7 mouse cellular contexts compared by ENCODE assay signal in the genomic region with DNA sequence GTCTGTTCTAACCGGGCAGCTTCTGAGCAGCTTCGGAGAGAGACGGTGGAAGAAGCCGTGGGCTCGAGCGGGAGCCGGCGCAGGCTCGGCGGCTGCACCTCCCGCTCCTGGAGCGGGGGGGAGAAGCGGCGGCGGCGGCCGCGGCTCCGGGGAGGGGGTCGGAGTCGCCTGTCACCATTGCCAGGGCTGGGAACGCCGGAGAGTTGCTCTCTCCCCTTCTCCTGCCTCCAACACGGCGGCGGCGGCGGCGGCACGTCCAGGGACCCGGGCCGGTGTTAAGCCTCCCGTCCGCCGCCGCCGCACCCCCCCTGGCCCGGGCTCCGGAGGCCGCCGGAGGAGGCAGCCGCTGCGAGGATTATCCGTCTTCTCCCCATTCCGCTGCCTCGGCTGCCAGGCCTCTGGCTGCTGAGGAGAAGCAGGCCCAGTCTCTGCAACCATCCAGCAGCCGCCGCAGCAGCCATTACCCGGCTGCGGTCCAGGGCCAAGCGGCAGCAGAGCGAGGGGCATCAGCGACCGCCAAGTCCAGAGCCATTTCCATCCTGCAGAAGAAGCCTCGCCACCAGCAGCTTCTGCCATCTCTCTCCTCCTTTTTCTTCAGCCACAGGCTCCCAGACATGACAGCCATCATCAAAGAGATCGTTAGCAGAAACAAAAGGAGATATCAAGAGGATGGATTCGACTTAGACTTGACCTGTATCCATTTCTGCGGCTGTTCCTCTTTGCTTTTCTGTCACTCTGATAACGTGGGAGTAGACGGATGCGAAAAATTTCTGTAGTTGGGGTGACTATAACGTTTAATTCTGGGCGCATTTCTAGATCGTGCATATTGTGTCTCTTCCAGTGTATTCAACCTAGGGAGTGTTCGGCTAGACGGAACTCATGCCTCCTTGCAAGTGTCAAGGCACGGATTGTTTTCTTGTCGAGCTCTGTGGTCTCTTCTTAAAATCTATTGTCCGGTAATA. TPM values are rescaled to one million over a fixed set of nuclear protein-coding genes. Genes with fewer than 3 reads are reported as not detected.
DNase-seq lines count a peak whose midpoint lies in the region; ATAC-seq and TF ChIP-seq lines count a peak whose summit lies in the region.

No protein-coding gene starts in this region.

- no peak for TF ChIP-seq POLR2A in limb, embryonic 14.5 days (IDR thresholded peaks at IDR 0.05; ENCODE audit: borderline replicate concordance, extremely low read depth, insufficient read depth, insufficient read length)

- intact Hi-C loops in gastrocnemius, postnatal 14 days (cut with DNase I; ENCODE audit: low total_unique reads): loop anchor here (10.0 kb wide), 1 partner anchor 197 kb away; no protein-coding TSS in a partner anchor

- 0 out of 2 replicates have a peak, but pooled peaks have one; percentile 1 for ATAC-seq in intestine, postnatal 0 days
- ATAC-seq in limb, embryonic 14.5 days (ENCODE audit: low FRiP score, low read depth): no peak; the same call in 1 of the 2 replicates
- ATAC-seq in midbrain, postnatal 0 days (ENCODE audit: low FRiP score): peak; percentile 3
- no peak for ATAC-seq in stomach, embryonic 14.5 days (ENCODE audit: insufficient number of reproducible peaks, insufficient read depth, low FRiP score, low read depth)

- TF ChIP-seq CTCF in intestine, postnatal 0 days (IDR thresholded peaks at IDR 0.05; ENCODE audit: low read depth): no peak
- no peak for TF ChIP-seq CTCF in midbrain, postnatal 0 days (IDR thresholded peaks at IDR 0.05)

- under 1% methylated on average over 58 of the region's 69 CpGs for WGBS in intestine, postnatal 0 days
- under 1% methylated on average over 41 of the region's 69 CpGs for WGBS in limb, embryonic 14.5 days
- WGBS in midbrain, postnatal 0 days: under 1% methylated on average over 41 of the region's 69 CpGs
- WGBS in stomach, embryonic 14.5 days: under 1% methylated on average over 61 of the region's 69 CpGs

- no peaks in the 10 kb centered on the region for H3K4me1 ChIP-seq in intestine, postnatal 0 days (replicated peaks; ENCODE audit: control insufficient read depth, insufficient read depth, low read length)
- peaks cover 29% of the 10 kb centered on the region for H3K4me1 ChIP-seq in limb, embryonic 14.5 days (ENCODE audit: control insufficient read depth, insufficient read depth, low read length)
- H3K4me1 ChIP-seq in midbrain, postnatal 0 days (ENCODE audit: insufficient read depth, low read length): peaks cover 7% of the 10 kb centered on the region; the same call in 1 of the 2 replicates
- peaks cover 6% of the 10 kb centered on the region; the same call in 1 of the 2 replicates for H3K4me1 ChIP-seq in stomach, embryonic 14.5 days (ENCODE audit: control insufficient read depth, insufficient read depth, low read length)

- peak overlapping the region; percentile 99 for H3K27ac ChIP-seq in intestine, postnatal 0 days (ENCODE audit: low read depth, low read length)
- peak overlapping the region; percentile 98 for H3K27ac ChIP-seq in limb, embryonic 14.5 days (replicated peaks; ENCODE audit: low read depth, low read length)
- H3K27ac ChIP-seq in midbrain, postnatal 0 days (ENCODE audit: low read depth, low read length): peak overlapping the region; percentile 99
- peak overlapping the region; percentile 99 for H3K27ac ChIP-seq in stomach, embryonic 14.5 days (ENCODE audit: low read length)

- H3K36me3 ChIP-seq in intestine, postnatal 0 days (ENCODE audit: control insufficient read depth, insufficient read depth): no peaks in the 10 kb centered on the region
- H3K36me3 ChIP-seq in limb, embryonic 14.5 days (ENCODE audit: control insufficient read depth, insufficient read depth, low read length): peaks cover 6% of the 10 kb centered on the region; the same call in 1 of the 2 replicates
- H3K36me3 ChIP-seq in midbrain, postnatal 0 days (ENCODE audit: insufficient read depth, low read length): no peaks in the 10 kb centered on the region
- no peaks in the 10 kb centered on the region for H3K36me3 ChIP-seq in stomach, embryonic 14.5 days (ENCODE audit: control insufficient read depth, insufficient read depth, low read length)

- no peaks in the 10 kb centered on the region for H3K27me3 ChIP-seq in intestine, postnatal 0 days (replicated peaks; ENCODE audit: control insufficient read depth, insufficient read depth, low read length)
- H3K27me3 ChIP-seq in limb, embryonic 14.5 days (ENCODE audit: control insufficient read depth, insufficient read depth, low read length): 0 out of 2 replicates have a peak, but pooled peaks cover 9% of the 10 kb centered on the region
- no peaks in the 10 kb centered on the region for H3K27me3 ChIP-seq in midbrain, postnatal 0 days (ENCODE audit: insufficient read depth, low read length)
- no peaks in the 10 kb centered on the region for H3K27me3 ChIP-seq in stomach, embryonic 14.5 days (ENCODE audit: control insufficient read depth, insufficient read depth, low read length)

- peak; percentile 61 to 68 for DNase-seq in adrenal gland, adult 18-20 months (ENCODE audit: low spot score in 2 of 2)
- peak; percentile 78 to 81 for DNase-seq in cerebellum, postnatal 10 days
- DNase-seq in gastrocnemius, postnatal 14 days: peak; percentile 62
- DNase-seq in limb, embryonic 14.5 days (ENCODE audit: low spot score): peak; percentile 41
- peak; percentile 65 for DNase-seq in midbrain, postnatal 0 days (ENCODE audit: low spot score)

- no peaks in the 10 kb centered on the region for H3K9me3 ChIP-seq in intestine, postnatal 0 days (ENCODE audit: control insufficient read depth)
- H3K9me3 ChIP-seq in limb, embryonic 14.5 days (ENCODE audit: control insufficient read depth, low read length): no peaks in the 10 kb centered on the region
- H3K9me3 ChIP-seq in midbrain, postnatal 0 days (ENCODE audit: low read length): no peaks in the 10 kb centered on the region
- no peaks in the 10 kb centered on the region for H3K9me3 ChIP-seq in stomach, embryonic 14.5 days (ENCODE audit: control insufficient read depth, low read depth, low read length)

- H3K4me2 ChIP-seq in intestine, postnatal 0 days (replicated peaks; ENCODE audit: low read depth): peak overlapping the region; percentile 90
- H3K4me2 ChIP-seq in limb, embryonic 14.5 days (replicated peaks; ENCODE audit: low read depth, low read length, severe bottlenecking): peak overlapping the region; percentile 81
- peak overlapping the region; percentile 90 for H3K4me2 ChIP-seq in midbrain, postnatal 0 days (ENCODE audit: low read depth, low read length, poor library complexity, severe bottlenecking)
- H3K4me2 ChIP-seq in stomach, embryonic 14.5 days (replicated peaks; ENCODE audit: low read depth, low read length): peak overlapping the region; percentile 95

- H3K4me3 ChIP-seq in intestine, postnatal 0 days (ENCODE audit: low read depth, low read length): peak overlapping the region; percentile 96
- peak overlapping the region; percentile 97 for H3K4me3 ChIP-seq in limb, embryonic 14.5 days (replicated peaks; ENCODE audit: low read length)
- peak overlapping the region; percentile 97 for H3K4me3 ChIP-seq in midbrain, postnatal 0 days (ENCODE audit: low read depth, low read length)
- peak overlapping the region; percentile 99 for H3K4me3 ChIP-seq in stomach, embryonic 14.5 days (ENCODE audit: low read depth, low read length)

- peak overlapping the region; percentile 97 for H3K9ac ChIP-seq in intestine, postnatal 0 days (ENCODE audit: low read depth, low read length)
- peak overlapping the region; percentile 97 for H3K9ac ChIP-seq in limb, embryonic 14.5 days (ENCODE audit: low read depth, low read length, severe bottlenecking)
- H3K9ac ChIP-seq in midbrain, postnatal 0 days (replicated peaks; ENCODE audit: low read length, poor library complexity, severe bottlenecking): peak overlapping the region; percentile 95
- peak overlapping the region; percentile 98 for H3K9ac ChIP-seq in stomach, embryonic 14.5 days (replicated peaks; ENCODE audit: low read depth, low read length)

RNA-seq across cellular contexts. Expression of a gene that starts 0.8 kb away (rescaled TPM):
- total RNA-seq in adrenal gland, adult 18-20 months (2021): 10 to 100 TPM; 69.0 to 74.2 TPM
- total RNA-seq in gastrocnemius, postnatal 14 days (2021): 10 to 100 TPM; 34.9 to 39.9 TPM
- polyA plus RNA-seq in intestine, postnatal 0 days (2015; fragmentation: Nextera tagmentation; extraction: Ambion mirVana): 13.2 and 16.1 TPM in 2 replicates
- 17.3 and 18.0 TPM in 2 replicates for polyA plus RNA-seq in limb, embryonic 14.5 days (2012; rRNA removed)
- polyA plus RNA-seq in limb, embryonic 14.5 days (2014; fragmentation: Nextera tagmentation; extraction: Ambion mirVana): 12.2 and 14.4 TPM in 2 replicates
- total RNA-seq in midbrain, postnatal 0 days (2014; rRNA removed): 117 and 171 TPM in 2 replicates
- 12.6 and 14.0 TPM in 2 replicates for polyA plus RNA-seq in midbrain, postnatal 0 days (2015; fragmentation: Nextera tagmentation; extraction: Ambion mirVana)
- 21.3 and 23.1 TPM in 2 replicates for polyA plus RNA-seq in stomach, embryonic 14.5 days (2014; fragmentation: Nextera tagmentation; extraction: Ambion mirVana)

RNA-seq across cellular contexts. Expression of a gene that starts 18.5 kb away (rescaled TPM):
- total RNA-seq in adrenal gland, adult 18-20 months (2021): 10 to 100 TPM; 62.1 to 71.9 TPM
- 10 to 100 TPM; 40.8 to 48.6 TPM for total RNA-seq in gastrocnemius, postnatal 14 days (2021)
- 48.5 and 49.6 TPM in 2 replicates for polyA plus RNA-seq in intestine, postnatal 0 days (2015; fragmentation: Nextera tagmentation; extraction: Ambion mirVana)
- 38.4 and 38.5 TPM in 2 replicates for polyA plus RNA-seq in limb, embryonic 14.5 days (2012; rRNA removed)
- 60.2 and 62.5 TPM in 2 replicates for polyA plus RNA-seq in limb, embryonic 14.5 days (2014; fragmentation: Nextera tagmentation; extraction: Ambion mirVana)
- 89.3 and 147 TPM in 2 replicates for total RNA-seq in midbrain, postnatal 0 days (2014; rRNA removed)
- polyA plus RNA-seq in midbrain, postnatal 0 days (2015; fragmentation: Nextera tagmentation; extraction: Ambion mirVana): 107 and 108 TPM in 2 replicates
- 78.1 and 78.3 TPM in 2 replicates for polyA plus RNA-seq in stomach, embryonic 14.5 days (2014; fragmentation: Nextera tagmentation; extraction: Ambion mirVana)

Comparison
In these comparisons a context has a peak if more than half of its experiments do, and no peak if none do; other contexts are left out.
1. ATAC-seq: peak in intestine, postnatal 0 days (single experiment) and midbrain, postnatal 0 days (single experiment); none in limb, embryonic 14.5 days (single experiment) and stomach, embryonic 14.5 days (single experiment).
2. Peak in every context shown above with its lines, with median percentiles within 50 percentile points of each other: DNase-seq, H3K27ac ChIP-seq, H3K4me2 ChIP-seq, H3K4me3 ChIP-seq and H3K9ac ChIP-seq.